Mouse (Mus musculus) cerebellum, adult 2 months (tissue): Measurements from ENCODE around the gene Map3k14.
A peak's percentile ranks its signal among the peaks of the same experiment; 100 is the strongest.

ENCODE experiments used
- CTCF ChIP-seq: fragments of 200-500 bp; IDR thresholded peaks from 2 replicates; pipeline ENCODE4 v1.5.1; 2011; ENCODE audit warnings: low read depth, mild to moderate bottlenecking, control low read depth, low read length, moderate library complexity, borderline replicate concordance; ENCODE audit not compliant: insufficient read depth
- POLR2A ChIP-seq: fragments of 200-500 bp; IDR thresholded peaks from 2 replicates; pipeline ENCODE4 v1.6.1; 2011; ENCODE audit warnings: low read length, control low read depth, borderline replicate concordance; ENCODE audit not compliant: insufficient read depth

- TF ChIP-seq CTCF, result no peak
- 0 out of 2 replicates have a peak, but pooled peaks have one; percentile 71 for TF ChIP-seq POLR2A
Observed at GRCm38 (mm10) chr11:103266729-103267345, 435 bp downstream of the Map3k14 start.
